Mouse (Mus musculus): Measurements from ENCODE around the gene H2-Eb1. TPM values are rescaled to one million over a fixed set of nuclear protein-coding genes. Genes with fewer than 3 reads are reported as not detected.
"Not testable (repeated sequence)": the region's sequence is repeated elsewhere in the genome, so short reads cannot be mapped to it uniquely, and the experiment has no call there.

The H2-Eb1 gene
- polyA plus RNA-seq, 2 experiments, result 2.4 to 3.4 TPM

- Histone ChIP-seq H3K4me2 (replicated peaks; ENCODE audit: low read depth, low read length, severe bottlenecking) (peak overlapping the region; percentile 66), H3K9me3 (ENCODE audit: control insufficient read depth, low read length) (no peaks in the 10 kb centered on the region), H3K27me3 (ENCODE audit: control insufficient read depth, insufficient read depth, low read length) (no peaks in the 10 kb centered on the region), H3K36me3 (ENCODE audit: control insufficient read depth, insufficient read depth, low read length) (no peaks in the 10 kb centered on the region), H3K4me3 (replicated peaks; ENCODE audit: low read length) (peak overlapping the region; percentile 61), H3K4me1 (ENCODE audit: control insufficient read depth, insufficient read depth, low read length) (no peaks in the 10 kb centered on the region), H3K9ac (ENCODE audit: low read depth, low read length, severe bottlenecking) (peak overlapping the region; percentile 69), H3K27ac (replicated peaks; ENCODE audit: low read depth, low read length) (0 out of 2 replicates have a peak overlapping the region, but pooled peaks have one; percentile 43)
- ATAC-seq (ENCODE audit: low FRiP score, low read depth) (peak; percentile 84), DNase-seq (ENCODE audit: low spot score) (peak; percentile 76)
- peak; percentile 45; the same call in 1 of the 2 replicates for TF ChIP-seq POLR2A (IDR thresholded peaks at IDR 0.05; ENCODE audit: borderline replicate concordance, extremely low read depth, insufficient read depth, insufficient read length)
- WGBS, result 22% methylated on average over 38 of the region's 38 CpGs
These were observed 4.2 kb downstream of the H2-Eb1 start for GRCm38 (mm10) chr17:34309683-34310385.

GRCm38 (mm10) chr17:34310526-34310925 is 4.9 kb downstream of the H2-Eb1 start:
- not testable (repeated sequence) for DNase-seq (ENCODE audit: low spot score); ATAC-seq (ENCODE audit: low FRiP score, low read depth); H3K9ac ChIP-seq (ENCODE audit: low read depth, low read length, severe bottlenecking); H3K36me3 ChIP-seq (ENCODE audit: control insufficient read depth, insufficient read depth, low read length); H3K27me3 ChIP-seq (ENCODE audit: control insufficient read depth, insufficient read depth, low read length); H3K4me3 ChIP-seq (replicated peaks; ENCODE audit: low read length); H3K4me1 ChIP-seq (ENCODE audit: control insufficient read depth, insufficient read depth, low read length); H3K9me3 ChIP-seq (ENCODE audit: control insufficient read depth, low read length); H3K27ac ChIP-seq (replicated peaks; ENCODE audit: low read depth, low read length); H3K4me2 ChIP-seq (replicated peaks; ENCODE audit: low read depth, low read length, severe bottlenecking)
- 78% methylated on average over 3 of the region's 3 CpGs for WGBS

GRCm38 (mm10) chr17:34312185-34312584 is 6.5 kb downstream of the H2-Eb1 start:
- Histone ChIP-seq H3K4me3 (replicated peaks; ENCODE audit: low read length) (no peak overlapping the region), H3K27me3 (ENCODE audit: control insufficient read depth, insufficient read depth, low read length) (no peaks in the 10 kb centered on the region), H3K9ac (ENCODE audit: low read depth, low read length, severe bottlenecking) (no peak overlapping the region), H3K27ac (replicated peaks; ENCODE audit: low read depth, low read length) (no peak overlapping the region), H3K4me2 (replicated peaks; ENCODE audit: low read depth, low read length, severe bottlenecking) (no peak overlapping the region), H3K4me1 (ENCODE audit: control insufficient read depth, insufficient read depth, low read length) (no peaks in the 10 kb centered on the region), H3K9me3 (ENCODE audit: control insufficient read depth, low read length) (no peaks in the 10 kb centered on the region), H3K36me3 (ENCODE audit: control insufficient read depth, insufficient read depth, low read length) (no peaks in the 10 kb centered on the region)
- no peak for TF ChIP-seq POLR2A (IDR thresholded peaks at IDR 0.05; ENCODE audit: borderline replicate concordance, extremely low read depth, insufficient read depth, insufficient read length)
- ATAC-seq (ENCODE audit: low FRiP score, low read depth) (no peak), DNase-seq (ENCODE audit: low spot score) (no peak)
- 91% methylated on average over 1 of the region's 1 CpGs for WGBS

- DNase-seq (ENCODE audit: low spot score) (peak; percentile 70), ATAC-seq (ENCODE audit: low FRiP score, low read depth) (peak; percentile 53; the same call in 1 of the 2 replicates)
- WGBS, result 43% methylated on average over 3 of the region's 3 CpGs
- no peak overlapping the region for H3K27ac ChIP-seq (replicated peaks; ENCODE audit: low read depth, low read length)
- no peak overlapping the region for H3K4me2 ChIP-seq (replicated peaks; ENCODE audit: low read depth, low read length, severe bottlenecking)
- no peaks in the 10 kb centered on the region for H3K9me3 ChIP-seq (ENCODE audit: control insufficient read depth, low read length)
- no peaks in the 10 kb centered on the region for H3K27me3 ChIP-seq (ENCODE audit: control insufficient read depth, insufficient read depth, low read length)
- TF ChIP-seq POLR2A (IDR thresholded peaks at IDR 0.05; ENCODE audit: borderline replicate concordance, extremely low read depth, insufficient read depth, insufficient read length), result no peak
- no peaks in the 10 kb centered on the region for H3K36me3 ChIP-seq (ENCODE audit: control insufficient read depth, insufficient read depth, low read length)
- H3K4me1 ChIP-seq (ENCODE audit: control insufficient read depth, insufficient read depth, low read length), result no peaks in the 10 kb centered on the region
- H3K9ac ChIP-seq (ENCODE audit: low read depth, low read length, severe bottlenecking), result no peak overlapping the region
- H3K4me3 ChIP-seq (replicated peaks; ENCODE audit: low read length), result no peak overlapping the region
These were observed 7.7 kb downstream of the H2-Eb1 start for GRCm38 (mm10) chr17:34313393-34313792.

- no peak for TF ChIP-seq POLR2A (IDR thresholded peaks at IDR 0.05; ENCODE audit: borderline replicate concordance, extremely low read depth, insufficient read depth, insufficient read length)
- H3K4me2 ChIP-seq (replicated peaks; ENCODE audit: low read depth, low read length, severe bottlenecking), result no peak overlapping the region
- no peaks in the 10 kb centered on the region for H3K36me3 ChIP-seq (ENCODE audit: control insufficient read depth, insufficient read depth, low read length)
- H3K9ac ChIP-seq (ENCODE audit: low read depth, low read length, severe bottlenecking), result no peak overlapping the region
- H3K4me1 ChIP-seq (ENCODE audit: control insufficient read depth, insufficient read depth, low read length), result no peaks in the 10 kb centered on the region
- ATAC-seq (ENCODE audit: low FRiP score, low read depth) (no peak), DNase-seq (ENCODE audit: low spot score) (no peak)
- 77% methylated on average over 9 of the region's 9 CpGs for WGBS
- no peak overlapping the region for H3K27ac ChIP-seq (replicated peaks; ENCODE audit: low read depth, low read length)
- H3K9me3 ChIP-seq (ENCODE audit: control insufficient read depth, low read length), result no peaks in the 10 kb centered on the region
- H3K27me3 ChIP-seq (ENCODE audit: control insufficient read depth, insufficient read depth, low read length), result no peaks in the 10 kb centered on the region
- no peak overlapping the region for H3K4me3 ChIP-seq (replicated peaks; ENCODE audit: low read length)
These were observed 8.6 kb downstream of the H2-Eb1 start for GRCm38 (mm10) chr17:34314286-34314685.

Data from limb, embryonic 14.5 days (tissue).